Mouse (Mus musculus): ENCODE results near the gene Tubb2a. TPM values are rescaled to one million over a fixed set of nuclear protein-coding genes. Genes with fewer than 3 reads are reported as not detected.

Gene Tubb2a
- 404 TPM for polyA plus RNA-seq (2017; shearing (Covaris generic))

DNA sequence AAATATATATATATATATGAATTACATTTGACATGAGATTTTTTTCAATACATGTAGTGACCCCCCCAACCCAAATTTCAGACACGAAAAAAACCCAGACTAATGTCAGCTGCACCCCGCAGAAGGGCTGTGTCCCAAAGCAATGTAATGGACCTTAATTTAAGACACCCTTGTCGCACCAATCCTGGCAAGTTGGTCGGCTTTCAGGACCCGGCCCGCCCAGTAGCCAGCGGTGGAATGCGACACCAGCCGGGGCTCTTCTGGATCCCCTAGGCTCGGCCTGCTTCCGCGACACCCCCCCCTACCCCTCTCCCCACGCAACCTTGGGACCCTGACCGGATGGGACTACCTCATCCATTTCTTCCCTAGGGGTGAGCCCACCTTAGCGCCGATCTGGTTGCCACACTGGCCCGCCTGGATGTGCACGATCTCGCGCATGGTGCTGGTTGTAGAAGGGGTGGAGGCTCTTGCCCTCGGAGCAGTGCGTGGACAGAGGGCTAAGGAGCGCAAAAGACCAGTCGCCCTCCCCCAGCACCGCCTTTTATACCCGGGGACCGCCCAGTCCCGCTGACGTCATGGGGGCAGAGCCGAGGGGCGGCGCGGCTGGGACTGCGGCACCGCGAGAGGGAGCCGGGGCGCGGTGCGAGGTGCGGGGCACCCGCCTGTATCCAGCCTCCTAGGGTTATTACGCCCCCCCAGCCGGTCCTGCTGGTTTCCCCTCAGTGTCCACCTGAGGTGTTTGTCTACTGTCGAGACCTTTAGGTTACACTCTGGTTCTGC, at the start of gene Tubb2a:
Gene Tubb2a, minus strand, starts transcription at position 516 of the 780 bp plus-strand sequence.

DNA sequence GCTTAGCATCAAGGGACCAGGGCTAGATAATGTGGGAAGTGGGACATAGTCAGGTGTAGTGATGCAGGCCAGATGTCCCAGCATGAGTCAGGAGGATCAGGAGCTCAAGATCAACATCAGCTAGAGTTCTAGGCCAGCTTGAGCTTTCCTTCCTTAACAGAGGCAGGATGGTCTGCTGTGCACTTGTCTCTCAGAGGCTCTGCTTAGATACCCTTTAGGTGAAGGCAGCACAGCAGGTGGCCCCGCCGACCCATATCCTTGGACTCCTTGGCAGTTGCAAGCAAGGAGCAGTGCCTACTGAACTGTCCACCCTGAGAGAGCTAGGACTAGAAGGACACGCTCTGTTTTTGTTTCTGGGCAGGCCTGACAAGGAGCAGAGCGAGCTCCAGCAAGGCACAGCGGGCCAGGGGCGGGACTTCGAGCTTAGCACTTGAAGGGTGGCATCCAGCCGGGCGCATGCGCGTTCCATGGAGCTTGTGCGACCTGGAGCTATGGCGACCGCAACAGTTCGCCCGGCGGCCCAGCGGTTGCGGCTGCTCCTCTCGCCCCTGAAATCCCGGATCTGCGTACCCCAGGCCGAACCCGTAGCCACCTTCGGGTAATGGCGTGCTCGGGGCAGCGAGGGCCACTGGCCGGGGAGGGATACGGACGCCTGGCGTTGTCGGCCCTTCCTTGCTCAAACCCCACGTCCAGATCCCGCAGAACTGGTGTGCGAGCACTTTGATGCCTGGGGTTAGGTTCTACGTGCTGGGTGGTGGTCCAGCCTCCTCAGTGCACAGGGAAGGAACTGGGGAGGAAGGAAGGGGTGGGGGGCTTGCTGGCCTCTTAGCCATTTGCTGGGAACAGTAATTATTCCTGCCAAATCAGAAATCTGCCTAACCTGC, 40.4 kb downstream of the Tubb2a start, which contains the start of gene Bphl:
Gene Bphl, plus strand, starts transcription at position 426 of the 884 bp plus-strand sequence.

Other genes with a start within 250 kb of the Tubb2a start
- not detected for gene Serpinb6e, start 234.6 kb downstream of the Tubb2a start, polyA plus RNA-seq (2017; shearing (Covaris generic))
- not detected for gene Serpinb6c, start 172.3 kb downstream of the Tubb2a start, polyA plus RNA-seq (2017; shearing (Covaris generic))
- gene Nqo2, start 113.3 kb downstream of the Tubb2a start, polyA plus RNA-seq (2017; shearing (Covaris generic)) = 4.8 TPM
- 94.7 TPM for gene Ripk1, start 75.6 kb downstream of the Tubb2a start, polyA plus RNA-seq (2017; shearing (Covaris generic))
- 34.3 TPM for gene Serpinb6a, start 75.2 kb downstream of the Tubb2a start, polyA plus RNA-seq (2017; shearing (Covaris generic))
- 19.6 TPM for gene Bphl, start 40.4 kb downstream of the Tubb2a start, polyA plus RNA-seq (2017; shearing (Covaris generic))
- 9.1 TPM for gene Tubb2b, start 52.5 kb upstream of the Tubb2a start, polyA plus RNA-seq (2017; shearing (Covaris generic))
- gene Psmg4, start 85.0 kb upstream of the Tubb2a start, polyA plus RNA-seq (2017; shearing (Covaris generic)) = 52.6 TPM

Measured in naive thymus-derived CD4-positive, alpha-beta T cell, adult 5 months (primary cell).